Mouse (Mus musculus) heart, postnatal 25 days (tissue): ENCODE data around the gene Pcx. TPM values are rescaled to one million over a fixed set of nuclear protein-coding genes. Genes with fewer than 3 reads are reported as not detected.

ENCODE experiments used
- DNase-seq: peaks from one replicate; pipeline ENCODE4 v3.0.0; 2022; ENCODE audit warnings: low spot score
- intact Hi-C: fragments of 180-260 bp; cut with DNase I; formaldehyde crosslinking; loops from one replicate; pipeline ENCODE4 v1.15.1; 2025
- total RNA-seq, 2 experiments: library from RNA; stranded (reverse); gene quantifications; 2 replicates each; pipeline ENCODE4 v1.2.3; 2021

Pcx gene
- total RNA-seq, 2 experiments from 2014 or later, result 30.9 to 36.8 TPM

DNA sequence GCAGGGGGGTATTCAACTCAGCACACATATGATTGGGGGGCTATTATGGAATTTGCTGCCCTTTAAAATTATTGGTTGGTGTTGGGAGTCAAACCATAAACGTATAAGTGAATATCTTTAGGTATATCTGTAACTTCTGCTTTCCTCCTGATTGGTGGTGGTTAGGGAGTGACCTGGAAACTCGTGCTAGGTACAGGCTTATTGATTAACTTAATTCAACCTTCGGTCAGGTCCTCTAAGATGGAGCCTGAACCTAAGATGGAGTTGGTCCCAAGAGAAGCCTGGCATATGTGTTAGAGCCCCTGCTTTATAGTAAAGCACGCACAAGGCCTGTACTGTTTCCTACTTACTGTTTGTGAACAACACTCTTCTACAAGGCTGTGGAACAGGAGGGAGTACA, 34.8 kb downstream of the Pcx start:
- intact Hi-C loops, result no loop called here
- no peak for DNase-seq

DNA sequence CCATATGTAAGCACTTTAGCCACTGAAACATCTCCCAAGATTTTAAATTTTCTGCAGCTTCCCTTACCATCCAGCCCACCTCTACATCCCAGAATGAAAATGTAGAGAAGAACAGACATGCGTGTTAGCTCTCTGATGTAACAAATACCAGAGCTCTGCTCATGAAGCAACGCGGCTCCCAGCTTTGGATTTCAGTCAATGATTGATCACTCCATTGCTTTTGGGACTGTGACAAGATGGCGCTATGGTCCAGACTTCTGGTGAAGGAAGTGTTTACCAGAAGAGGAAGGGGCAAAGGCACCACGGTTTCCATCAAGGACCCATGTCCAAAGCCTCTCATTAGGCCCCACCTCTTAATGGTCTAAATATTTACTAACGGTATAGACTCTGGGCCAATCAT, 35.6 kb downstream of the Pcx start:
- no peak for DNase-seq
- intact Hi-C loops, result no loop called here

DNA sequence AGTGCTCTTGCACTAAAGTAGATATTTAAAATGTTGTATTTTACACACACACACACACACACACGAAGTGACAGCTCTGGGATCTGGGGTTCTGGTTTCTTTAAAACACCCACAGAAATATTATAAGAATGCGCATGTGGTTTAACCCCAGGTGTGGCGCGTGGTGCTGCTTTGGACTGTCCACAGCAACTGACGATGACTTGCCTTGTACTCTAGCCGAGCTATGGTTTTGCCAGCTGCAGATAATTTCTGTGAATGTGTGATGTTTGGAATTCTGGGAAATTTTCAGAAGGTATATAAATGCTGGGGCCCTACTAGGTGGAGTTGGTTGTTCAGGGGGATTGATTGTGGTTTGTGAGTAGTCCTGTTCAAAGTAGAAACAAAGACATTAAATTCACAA, 37.5 kb downstream of the Pcx start:
- no peak for DNase-seq
- intact Hi-C loops, result no loop called here

DNA sequence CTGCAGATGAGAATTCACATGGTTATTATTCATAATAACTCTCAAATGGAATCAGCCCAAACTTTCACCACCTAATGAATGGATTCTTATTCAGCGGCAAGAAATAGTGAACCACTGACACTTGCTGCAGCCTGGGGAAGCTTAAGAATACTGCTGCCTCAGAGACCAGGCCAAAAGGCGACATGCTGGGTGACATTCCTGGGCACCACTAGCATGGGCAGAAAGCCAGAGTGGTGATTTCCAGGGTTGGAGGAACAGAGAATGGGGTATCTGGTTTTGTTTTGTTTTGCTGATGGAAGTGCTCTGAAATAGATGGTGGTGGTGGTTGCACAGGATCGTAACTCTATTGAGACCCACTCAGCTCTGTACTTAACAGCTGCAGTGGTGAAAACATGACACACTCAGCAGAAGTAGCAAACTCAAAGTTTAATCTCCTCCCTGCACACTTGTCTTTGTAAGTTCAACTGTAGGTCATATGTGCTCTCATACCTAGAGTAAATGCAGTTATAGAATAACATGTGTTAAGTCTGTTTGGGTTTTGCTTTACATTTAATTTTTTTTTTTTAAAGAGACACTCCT, 38.1 kb downstream of the Pcx start:
- no peak for DNase-seq
- intact Hi-C loops, result no loop called here

DNA sequence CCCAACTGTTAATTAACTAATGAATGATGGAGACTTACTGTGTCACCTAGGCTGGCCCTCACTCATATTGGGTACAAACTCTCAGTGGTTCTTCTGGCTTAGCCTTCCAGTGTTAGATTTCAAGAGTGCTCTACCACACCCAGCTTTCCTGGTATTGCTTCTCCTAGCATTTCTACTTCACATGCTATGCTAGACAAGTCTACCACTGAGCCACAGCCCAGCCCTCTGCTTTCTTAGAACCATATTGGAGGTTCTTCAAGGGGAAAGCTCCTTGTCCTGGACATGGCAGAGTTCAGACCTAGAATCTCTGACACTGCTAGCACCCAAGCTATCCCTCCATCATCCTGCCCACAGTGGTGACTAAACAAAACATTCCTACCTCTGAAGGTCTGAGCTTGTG, 44.0 kb downstream of the Pcx start:
- intact Hi-C loops, result no loop called here
- no peak for DNase-seq

DNA sequence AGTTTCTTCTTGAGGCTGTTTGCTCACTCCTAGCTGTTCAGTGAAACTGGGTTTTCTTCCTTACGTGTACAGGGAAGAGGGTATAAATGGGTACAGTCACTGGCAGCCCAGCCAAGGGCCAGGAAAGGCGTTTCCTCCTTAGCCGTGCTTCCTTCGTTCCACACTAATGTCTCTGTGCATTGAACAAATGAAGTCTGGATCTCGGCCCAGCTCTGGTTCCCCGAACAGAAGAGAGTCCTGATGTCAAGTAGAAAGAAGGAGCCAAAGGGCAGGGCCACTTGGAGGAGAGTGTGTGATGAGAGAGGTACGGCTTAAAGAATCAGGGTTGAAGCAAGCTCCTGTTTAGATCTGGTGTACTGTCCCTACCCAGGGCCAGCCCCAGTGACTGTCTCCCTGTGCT, 44.8 kb downstream of the Pcx start:
- intact Hi-C loops, result no loop called here

DNA sequence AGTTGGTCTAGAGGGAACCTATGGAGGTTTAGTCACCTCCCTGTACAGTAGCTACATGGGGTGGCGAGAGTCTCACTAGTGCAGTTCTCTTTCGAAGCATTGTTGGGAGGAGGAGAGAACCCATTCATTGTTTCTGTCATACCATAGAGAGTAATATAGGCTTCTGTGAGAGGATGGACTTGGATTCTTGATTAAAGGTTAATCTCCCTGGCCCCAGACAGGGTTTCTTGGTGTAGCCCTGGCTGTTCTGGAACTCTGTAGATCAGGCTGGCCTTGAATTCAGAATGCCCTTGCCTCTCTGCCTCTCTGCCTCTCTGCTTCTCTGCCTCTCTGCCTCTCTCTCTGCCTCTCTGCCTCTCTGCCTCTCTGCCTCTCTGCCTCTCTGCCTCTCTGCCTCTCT, 46.5 kb downstream of the Pcx start:
- intact Hi-C loops, result no loop called here
- DNase-seq, result no peak

More for the DNA sequence above, 44.8 kb downstream of the Pcx start:
- no peak for DNase-seq

DNA sequence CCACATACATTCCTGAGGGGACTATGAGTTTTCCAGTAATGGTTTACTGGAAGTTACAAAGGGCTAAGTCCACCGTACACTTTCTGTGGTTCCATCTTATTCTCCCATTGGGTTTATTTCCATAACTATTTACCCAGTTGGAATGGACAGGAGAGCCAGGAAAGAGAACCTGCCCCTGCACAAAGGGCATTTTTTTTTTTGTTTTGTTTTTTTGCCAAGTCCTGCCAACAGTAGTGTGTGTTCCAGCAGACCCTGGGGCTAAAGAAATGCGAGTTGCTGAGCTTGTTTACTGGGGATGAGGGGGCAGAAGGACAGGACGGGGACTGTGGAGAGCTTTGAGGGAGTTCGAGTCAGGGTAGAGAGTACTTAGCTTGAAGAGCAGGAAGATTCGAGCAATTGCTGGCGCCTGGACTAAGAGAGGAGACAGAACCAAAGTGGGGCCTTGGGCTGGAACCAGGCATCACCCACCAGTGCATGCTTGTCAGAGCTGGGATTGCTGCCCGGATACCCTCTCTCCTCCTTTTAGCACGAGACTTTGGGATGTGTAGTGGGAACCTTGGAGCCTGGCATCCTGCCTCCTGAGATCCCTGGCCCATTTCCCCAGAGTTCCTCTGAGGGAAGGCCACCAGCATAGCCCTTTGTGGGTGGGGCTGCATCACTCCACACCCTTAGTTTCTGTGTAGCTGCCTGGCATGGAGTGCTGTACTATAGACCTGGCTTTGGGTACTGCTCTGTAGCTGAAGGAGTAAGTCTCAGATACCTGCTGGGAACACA, 47.7 kb downstream of the Pcx start:
- intact Hi-C loops, result no loop called here
- DNase-seq, result no peak

DNA sequence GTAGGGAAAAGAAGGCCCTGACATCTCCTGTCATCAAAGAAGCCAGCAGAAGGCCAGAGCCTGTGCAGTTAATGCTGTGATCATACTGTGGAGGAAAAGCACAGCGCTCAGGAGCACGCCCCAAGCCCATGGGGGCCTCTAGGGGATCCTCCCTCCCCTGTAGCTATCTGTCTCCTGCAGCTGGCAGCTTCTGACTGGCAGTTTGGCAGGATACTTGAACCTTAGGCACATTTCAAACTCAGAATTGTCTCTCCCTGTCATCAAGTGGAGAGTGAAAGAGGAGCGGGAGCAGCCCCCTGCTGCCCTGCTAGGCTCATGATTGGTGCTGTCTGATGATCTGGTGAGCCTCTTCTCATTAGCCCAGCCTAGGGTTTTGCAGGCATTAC, 48.3 kb downstream of the Pcx start:
- peak; percentile 2 for DNase-seq
- intact Hi-C loops, result no loop called here

DNA sequence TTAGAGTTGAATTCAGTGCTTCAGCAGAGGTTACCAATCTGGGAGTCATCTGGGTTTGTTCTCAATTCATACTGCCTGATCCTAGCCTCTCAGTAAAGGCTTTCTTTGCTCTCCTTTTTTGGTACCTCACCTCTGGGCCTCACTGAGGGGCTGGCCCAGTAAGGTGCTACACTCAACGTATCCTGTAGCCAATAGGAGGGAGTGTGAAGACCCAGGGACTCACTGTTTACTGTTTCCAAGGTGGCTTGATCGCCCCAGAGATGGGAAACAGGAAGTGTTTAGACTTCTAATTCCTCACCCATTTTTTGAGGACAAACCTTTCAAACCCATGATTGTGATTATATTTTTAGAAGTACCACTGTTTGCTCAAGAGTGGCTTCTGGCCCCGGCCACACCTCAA, 48.7 kb downstream of the Pcx start:
- intact Hi-C loops, result no loop called here
- DNase-seq, result no peak

DNA sequence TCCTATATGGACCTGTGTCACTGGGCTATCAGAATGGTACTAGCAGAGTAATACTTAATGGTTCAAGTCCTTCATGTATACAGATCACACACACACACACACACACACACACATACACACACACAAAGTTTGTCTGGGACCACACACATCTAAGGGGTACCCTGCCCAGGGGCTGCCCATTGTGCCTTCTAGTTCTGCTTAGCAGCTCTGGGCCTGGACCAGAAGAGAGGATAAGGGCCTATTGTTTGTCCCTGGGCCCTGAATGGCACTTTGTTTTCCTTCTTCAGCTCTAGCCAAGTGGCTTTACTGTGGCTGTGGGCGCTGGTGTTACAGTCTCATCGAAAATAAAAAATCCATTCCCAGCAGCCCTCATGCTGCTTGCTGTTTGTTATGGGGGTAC, 49.3 kb downstream of the Pcx start:
- intact Hi-C loops, result no loop called here
- no peak for DNase-seq

DNA sequence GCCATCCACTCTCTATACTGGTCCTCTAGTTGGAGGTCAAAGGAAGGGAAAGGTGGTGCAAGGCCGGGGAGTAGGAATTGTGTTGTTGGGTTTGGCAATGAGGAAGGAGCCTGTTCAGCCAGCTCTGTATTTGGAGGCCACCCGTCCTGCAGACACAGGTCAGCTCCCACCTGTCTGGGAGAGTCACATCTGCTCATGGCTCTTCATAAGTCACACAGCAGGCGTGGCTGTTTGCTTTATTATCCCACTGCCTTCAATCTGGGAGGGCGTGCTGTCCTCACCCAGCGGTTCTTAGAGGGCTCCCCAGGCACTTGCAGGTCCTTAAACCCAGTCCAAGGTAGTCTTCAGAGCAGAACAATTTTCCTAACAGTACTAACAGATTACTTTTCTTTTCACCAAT, 49.9 kb downstream of the Pcx start:
- no peak for DNase-seq
- intact Hi-C loops, result no loop called here

DNA sequence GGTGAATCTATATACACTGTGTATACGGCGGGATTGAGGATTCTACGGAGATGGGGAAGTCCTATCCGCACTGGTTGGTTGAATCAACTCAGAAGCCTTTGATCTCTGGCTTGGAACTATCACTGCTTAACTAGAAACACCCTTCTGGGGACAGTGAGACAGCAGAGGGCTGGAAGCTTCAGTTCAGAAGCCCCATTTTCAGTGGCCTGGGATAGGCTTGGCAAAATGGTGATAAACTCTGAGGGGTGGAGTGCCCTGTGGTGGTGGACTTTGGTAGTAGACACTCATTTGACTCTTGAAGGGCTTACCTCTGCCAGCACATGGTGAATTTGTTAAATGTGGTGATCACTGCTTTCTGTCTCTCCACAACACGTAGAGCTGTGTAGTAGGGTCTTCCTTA, 55.4 kb downstream of the Pcx start:
- intact Hi-C loops, result no loop called here
- DNase-seq, result no peak

DNA sequence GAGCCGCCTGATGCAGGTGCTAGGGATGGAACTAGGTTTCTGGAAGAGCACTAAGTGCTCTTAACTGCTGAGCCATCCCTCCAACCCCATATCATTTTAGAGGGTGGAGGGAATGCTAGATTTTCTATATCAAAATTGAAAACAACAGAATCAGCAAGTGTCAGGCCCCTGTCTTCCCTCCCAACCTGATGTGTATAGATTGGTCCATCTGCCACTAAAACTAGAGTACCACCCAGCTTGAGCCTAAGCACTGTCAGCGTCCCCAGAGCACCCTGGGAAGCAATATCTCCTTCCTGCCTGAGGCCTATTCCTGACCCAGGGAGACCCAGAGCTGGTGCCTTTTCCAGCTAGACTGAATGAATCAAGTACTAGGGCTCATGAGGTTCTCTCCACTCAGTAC, 56.6 kb downstream of the Pcx start:
- intact Hi-C loops, result no loop called here
- no peak for DNase-seq

DNA sequence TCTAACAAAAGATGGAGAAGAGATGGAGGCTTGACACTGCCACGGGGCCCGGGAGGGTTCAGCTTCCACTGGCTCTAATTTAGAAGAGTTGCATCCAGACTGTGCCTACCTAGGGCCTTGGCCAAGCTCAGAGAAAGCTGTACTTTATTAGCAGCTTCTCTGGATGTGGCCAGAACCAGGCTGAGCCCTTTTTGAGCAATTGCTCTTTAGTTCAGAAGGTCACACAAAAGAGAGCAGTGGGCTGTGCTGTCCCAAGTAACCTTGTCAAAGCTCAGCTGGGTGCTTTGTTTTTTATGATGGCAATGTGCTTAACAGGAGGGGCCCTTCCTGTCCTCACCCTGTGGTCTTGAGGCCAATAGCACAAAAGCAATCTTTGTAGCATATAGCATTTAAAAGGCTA, 57.4 kb downstream of the Pcx start:
- no peak for DNase-seq
- intact Hi-C loops, result no loop called here

DNA sequence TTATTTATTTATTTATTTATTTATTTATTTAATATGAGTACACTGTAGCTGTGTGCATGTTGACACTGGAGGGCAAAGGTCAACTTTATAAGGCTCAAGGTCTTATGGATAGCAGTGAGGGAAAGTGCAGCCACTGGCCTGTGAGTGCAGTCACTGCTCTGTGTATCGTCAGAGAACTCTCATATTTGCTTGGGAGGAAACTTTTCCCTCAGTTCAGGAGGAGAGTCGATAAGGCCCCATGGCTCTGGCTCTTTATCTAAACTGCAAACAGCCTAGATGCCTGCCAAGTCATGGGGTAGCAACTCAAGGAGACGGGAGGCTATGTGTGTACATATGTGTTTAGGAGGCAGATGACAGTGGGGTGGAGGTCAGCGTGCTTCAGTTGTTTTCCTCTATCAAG, 58.6 kb downstream of the Pcx start:
- intact Hi-C loops, result no loop called here
- no peak for DNase-seq

DNA sequence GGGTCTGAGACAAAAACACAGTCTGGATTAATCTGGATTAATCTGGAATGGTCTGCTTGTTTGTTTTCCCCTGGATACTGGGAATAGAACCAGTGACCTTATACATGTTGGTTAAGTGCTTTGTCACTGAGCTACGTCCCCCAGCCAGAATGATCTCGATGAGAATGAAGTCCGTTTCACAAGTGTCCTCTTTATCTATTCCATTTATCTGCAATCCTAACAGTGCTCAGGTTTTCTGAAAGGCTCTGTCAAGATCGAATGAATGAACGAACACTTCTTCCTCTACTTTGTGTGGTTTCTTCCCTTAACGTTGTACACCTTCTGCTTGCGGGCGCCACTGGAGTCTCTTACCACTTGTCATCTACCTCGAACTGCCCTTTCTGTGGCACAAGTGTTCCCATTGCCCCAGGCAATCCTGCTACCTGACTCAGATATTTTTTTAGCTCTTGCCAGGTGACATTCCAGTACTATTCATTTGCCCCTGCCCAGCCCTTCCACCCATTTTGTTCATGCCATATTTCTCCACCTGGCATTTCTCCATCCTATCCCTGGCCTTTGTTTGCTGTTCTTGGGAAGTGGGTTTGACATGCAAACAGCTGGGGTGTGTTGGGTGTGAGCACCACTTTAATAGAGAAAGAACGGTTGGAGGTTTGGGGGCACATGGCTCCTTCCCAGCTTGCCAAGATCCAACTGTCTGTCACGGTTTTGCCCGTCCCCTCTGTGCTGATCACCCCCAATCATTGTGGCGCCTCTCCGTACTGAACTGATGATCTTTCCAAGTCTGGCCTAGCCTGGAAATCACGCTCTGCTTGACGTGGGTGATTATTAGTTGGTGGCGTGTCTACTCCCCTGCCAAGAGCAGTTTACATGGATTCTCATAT, 59.3 kb downstream of the Pcx start:
- DNase-seq, result no peak
- intact Hi-C loops, result no loop called here

DNA sequence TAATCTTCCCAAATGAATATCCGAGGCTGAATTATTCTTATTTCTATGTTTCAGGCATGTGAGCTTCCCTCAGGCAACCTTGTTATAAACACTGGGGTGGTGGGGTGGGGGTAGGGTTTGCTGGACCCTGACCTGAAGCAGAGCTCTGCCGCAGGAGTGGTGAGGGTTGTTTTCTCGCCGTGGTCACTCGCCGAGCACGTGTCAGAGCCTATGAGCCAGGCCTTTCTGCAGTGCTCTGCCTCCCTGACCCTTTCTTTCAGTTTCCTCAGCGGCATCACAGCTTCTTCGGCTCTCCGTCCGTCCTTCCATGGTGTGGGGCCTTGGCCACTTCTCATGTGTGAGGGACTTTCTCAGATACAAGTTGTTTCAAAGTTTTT, 60.0 kb downstream of the Pcx start:
- intact Hi-C loops, result no loop called here
- no peak for DNase-seq

DNA sequence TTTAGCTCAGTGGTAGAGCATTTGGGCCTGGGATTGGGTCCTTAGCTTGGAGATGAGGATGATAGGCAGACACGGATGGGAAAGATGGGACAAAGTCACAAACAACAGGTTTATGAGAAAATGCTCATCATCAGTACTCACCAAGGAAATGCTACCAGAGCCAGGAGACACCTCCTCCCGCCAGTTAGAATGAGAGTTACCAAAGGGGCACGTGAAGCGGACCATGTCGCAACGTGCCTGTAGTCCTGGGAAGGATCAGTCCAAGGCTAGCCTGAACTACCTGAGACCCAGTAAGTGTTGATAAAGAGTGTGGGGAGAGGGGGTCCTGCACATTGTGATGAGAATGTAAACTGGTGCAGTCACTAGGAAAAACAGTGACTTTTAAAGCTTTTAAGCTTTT, 60.5 kb downstream of the Pcx start:
- intact Hi-C loops, result no loop called here
- no peak for DNase-seq

DNA sequence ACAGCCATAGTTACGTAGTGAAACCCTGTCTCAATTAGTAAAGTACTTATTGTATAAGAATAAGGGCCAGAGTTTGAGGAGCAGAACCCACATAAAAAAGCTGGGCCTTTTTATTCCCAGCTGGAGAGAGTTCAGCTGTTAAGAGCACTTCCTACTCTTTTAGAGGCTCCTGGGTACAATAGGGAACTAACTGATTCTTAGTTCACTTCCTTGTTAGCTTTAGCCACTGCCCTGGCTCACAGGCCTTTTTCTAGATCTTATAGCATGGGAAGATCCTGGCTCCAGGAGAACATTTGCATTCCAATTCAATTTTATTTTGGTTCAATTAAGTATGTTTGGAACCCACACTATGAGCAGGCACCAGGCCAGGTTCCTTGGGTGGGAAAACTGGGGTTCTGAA, 61.4 kb downstream of the Pcx start:
- no peak for DNase-seq
- intact Hi-C loops, result no loop called here

DNA sequence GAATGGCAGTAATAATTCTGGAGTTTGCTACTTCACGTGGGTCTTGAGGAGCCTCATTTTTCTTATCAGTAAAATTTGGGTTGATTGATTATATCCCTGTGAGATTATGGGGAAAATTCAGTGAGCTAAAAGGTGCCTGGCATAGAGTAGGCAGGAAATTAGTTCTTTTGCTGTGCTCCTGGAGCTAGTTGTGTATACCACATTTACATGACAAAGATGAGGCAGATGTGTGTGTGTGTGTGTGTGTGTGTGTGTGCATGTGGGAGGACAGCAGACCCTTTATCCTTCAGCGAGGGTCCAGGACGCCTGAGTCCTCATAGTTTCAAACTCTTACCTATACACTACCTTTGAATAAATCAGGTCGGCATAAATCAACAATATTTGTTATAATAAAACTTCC, 61.8 kb downstream of the Pcx start:
- no peak for DNase-seq
- intact Hi-C loops, result no loop called here
